Mouse (Mus musculus) thymus, adult 2 months (tissue): ENCODE measurements around the gene Gmnn.

ENCODE experiments used
- CTCF ChIP-seq: fragments of 200-500 bp; IDR thresholded peaks from 2 replicates; pipeline ENCODE4 v1.5.1; 2012; ENCODE audit warnings: mild to moderate bottlenecking, control low read depth, low read length, moderate library complexity, borderline replicate concordance; ENCODE audit not compliant: control insufficient read depth, poor library complexity, insufficient read depth; ENCODE audit errors: extremely low read depth
- POLR2A ChIP-seq: fragments of 200-500 bp; IDR thresholded peaks from 2 replicates; pipeline ENCODE4 v1.6.1; 2012; ENCODE audit warnings: mild to moderate bottlenecking, low read length, control low read depth, moderate library complexity; ENCODE audit not compliant: control insufficient read depth, poor library complexity, insufficient read depth; ENCODE audit errors: extremely low read depth

GRCm38 (mm10) chr13:24761083-24761402 is 680 bp downstream of the Gmnn start:
- no peak for TF ChIP-seq POLR2A
- TF ChIP-seq CTCF: no peak
